Mouse (Mus musculus) liver, embryonic 14.5 days (tissue): ENCODE results near the gene Akr1d1. TPM values are rescaled to one million over a fixed set of nuclear protein-coding genes. Genes with fewer than 3 reads are reported as not detected.

Source experiments
- ATAC-seq: fragments of 200-750 bp; cut with Nextera tagmentation; 2 replicates; pipeline ENCODE4 v1.8.0; 2017; ENCODE audit warnings: moderate number of reproducible peaks, mild to moderate bottlenecking, moderate library complexity; ENCODE audit not compliant: insufficient read depth
- DNase-seq, 3 experiments: peaks; one replicate each; pipeline ENCODE4 v3.0.0-alpha.2; 2012 to 2013; ENCODE audit warnings: low read depth in 3 of 3, low spot score in 3 of 3
- H3K27ac ChIP-seq: fragments of 300-500 bp; sonication (generic); 2 replicates; pipeline ENCODE4 v1.5.1; 2014; ENCODE audit warnings: moderate library complexity, mild to moderate bottlenecking, control low read depth, inconsistent platforms
- H3K27me3 ChIP-seq: fragments of 300-500 bp; sonication (generic); 2 replicates; pipeline ENCODE4 v1.6.1; 2014; ENCODE audit warnings: mild to moderate bottlenecking, low read length, moderate library complexity; ENCODE audit not compliant: control insufficient read depth, insufficient read depth
- H3K36me3 ChIP-seq: fragments of 300-500 bp; sonication (generic); replicated peaks from 2 replicates; pipeline ENCODE4 v1.6.1; 2014; ENCODE audit warnings: low read depth; ENCODE audit not compliant: control insufficient read depth, insufficient read depth
- H3K4me1 ChIP-seq, 2 experiments: fragments of 200-500 bp in 1 of 2; fragments of 300-500 bp in 1 of 2; sonication (generic) in 1 of 2; replicated peaks; 2 replicates each; pipeline ENCODE4 v1.6.1; 2012 to 2014; ENCODE audit warnings: antibody characterized with exemption in 1 of 2, inconsistent platforms in 1 of 2, low read length in 1 of 2; ENCODE audit not compliant: control insufficient read depth in 2 of 2, insufficient read depth in 2 of 2
- H3K4me2 ChIP-seq: fragments of 300-500 bp; sonication (generic); 2 replicates; pipeline ENCODE4 v1.6.1; 2014; ENCODE audit warnings: low read depth, mild to moderate bottlenecking, control low read depth, moderate library complexity
- H3K4me3 ChIP-seq, 2 experiments: fragments of 200-500 bp in 1 of 2; fragments of 300-500 bp in 1 of 2; sonication (generic) in 1 of 2; 2 replicates each; pipeline ENCODE4 v1.5.1; 2012 to 2014; ENCODE audit warnings: low read depth in 2 of 2, low read length in 2 of 2, mild to moderate bottlenecking in 2 of 2, control low read depth in 1 of 2, inconsistent platforms in 1 of 2, moderate library complexity in 1 of 2; ENCODE audit not compliant: insufficient read depth in 1 of 2
- H3K9ac ChIP-seq: fragments of 300-500 bp; sonication (generic); replicated peaks from 2 replicates; pipeline ENCODE4 v1.6.1; 2014; ENCODE audit warnings: mild to moderate bottlenecking, control low read depth, moderate library complexity
- H3K9me3 ChIP-seq: fragments of 300-500 bp; sonication (generic); 2 replicates; pipeline ENCODE4 v1.6.1; 2016; ENCODE audit warnings: low read length, mixed read lengths; ENCODE audit not compliant: control insufficient read depth
- CTCF ChIP-seq: IDR thresholded peaks from 2 replicates; pipeline ENCODE4 v1.5.1; 2016; ENCODE audit warnings: antibody characterized with exemption, low read depth, control low read depth
- EP300 ChIP-seq: IDR thresholded peaks from 2 replicates; pipeline ENCODE4 v1.6.1; 2016; ENCODE audit warnings: antibody characterized with exemption, low read depth
- WGBS: fragments of 180-500 bp; shearing (Covaris S2); extraction: QIAGEN DNeasy Blood & Tissue Kit; methylation state at CpG from one replicate; pipeline ENCODE4 v1.1.7; 2014; ENCODE audit not compliant: insufficient replicate concordance; 5-methylcytosine and 5-hydroxymethylcytosine counted together
- polyA plus RNA-seq, 2 experiments: library from polyadenylated mRNA; depleted of rRNA in 1 of 2; stranded (reverse) in 1 of 2; unstranded in 1 of 2; fragments of >200 nt; fragmentation: Nextera tagmentation in 1 of 2; extraction: Ambion mirVana in 1 of 2; gene quantifications; 2 replicates each; pipeline versions ENCODE4 v1.2.1 to v1.2.3; 2012 to 2014

Akr1d1 gene
- polyA plus RNA-seq, 2 experiments, result 1.7 to 2.5 TPM

DNA sequence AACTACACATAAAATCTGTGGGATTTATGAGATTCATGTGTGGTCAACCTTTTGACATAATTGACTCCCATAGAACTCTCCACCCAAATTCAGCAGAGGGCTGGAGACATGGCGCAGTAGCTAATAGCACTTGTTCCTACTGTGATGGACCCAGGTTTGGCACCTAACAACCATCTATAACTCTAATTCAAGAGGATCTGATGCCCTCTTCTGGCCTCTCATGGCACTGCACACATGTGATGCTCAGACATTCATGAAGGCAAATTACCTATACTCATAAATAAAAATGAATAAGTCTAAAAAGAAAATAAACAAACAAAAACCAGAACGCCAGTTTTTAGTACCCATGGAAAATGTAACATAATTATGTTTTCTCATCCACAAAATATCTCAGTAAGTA, 22.8 kb downstream of the Akr1d1 start:
- Histone ChIP-seq H3K27ac (no peak overlapping the region), H3K9me3 (no peaks in the 10 kb centered on the region), H3K4me1 (no peaks in the 10 kb centered on the region), H3K4me2 (no peak overlapping the region), H3K36me3 (no peaks in the 10 kb centered on the region), H3K27me3 (no peaks in the 10 kb centered on the region), H3K4me3 (no peak overlapping the region), H3K9ac (no peak overlapping the region)
- TF ChIP-seq CTCF (peak; percentile 57), EP300 (no peak)
- DNase-seq, result no peak
- 49% methylated on average over 2 of the region's 2 CpGs for WGBS
- no peak for ATAC-seq

DNA sequence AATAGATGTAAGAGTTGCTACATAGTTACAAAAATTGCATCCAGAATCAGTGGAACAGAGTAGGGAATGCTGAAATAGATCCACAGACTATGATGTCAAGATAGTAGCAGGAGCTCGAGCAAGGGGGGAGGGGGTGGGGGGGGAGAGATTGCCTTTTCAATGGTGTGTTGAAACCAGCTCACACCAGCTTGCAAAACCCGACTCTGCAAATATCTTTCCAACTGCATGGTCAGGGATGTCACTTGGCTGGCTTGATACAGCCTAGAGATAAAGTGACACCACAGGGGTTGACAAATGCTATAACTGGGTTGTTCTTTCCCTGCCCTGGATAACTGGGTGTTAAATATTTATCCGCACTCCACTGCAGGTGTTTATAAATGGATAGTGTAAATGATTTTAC, 24.0 kb downstream of the Akr1d1 start:
- Histone ChIP-seq H3K9ac (no peak overlapping the region), H3K4me1 (no peaks in the 10 kb centered on the region), H3K4me3 (no peak overlapping the region), H3K36me3 (no peaks in the 10 kb centered on the region), H3K27me3 (no peaks in the 10 kb centered on the region), H3K9me3 (no peaks in the 10 kb centered on the region), H3K4me2 (no peak overlapping the region), H3K27ac (no peak overlapping the region)
- TF ChIP-seq CTCF (no peak), EP300 (no peak)
- DNase-seq, result no peak
- WGBS, result 38% methylated on average over 3 of the region's 3 CpGs
- no peak for ATAC-seq

DNA sequence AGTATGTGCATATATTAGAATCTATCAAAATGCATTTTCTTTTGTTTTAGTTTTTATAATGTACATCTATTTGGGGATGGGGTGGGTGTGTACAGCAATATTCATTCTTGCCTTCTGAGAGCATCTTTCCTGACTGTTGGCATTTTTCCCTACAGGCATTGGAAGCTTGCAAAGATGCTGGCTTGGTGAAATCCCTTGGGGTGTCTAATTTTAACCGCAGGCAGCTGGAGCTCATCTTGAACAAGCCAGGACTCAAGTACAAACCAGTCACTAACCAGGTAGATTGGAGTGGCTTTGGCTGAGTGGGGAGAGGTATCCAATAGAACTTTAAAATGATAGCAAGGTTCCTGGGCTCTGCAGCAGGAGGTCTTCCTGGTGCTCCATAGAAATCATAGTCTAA, 24.4 kb downstream of the Akr1d1 start:
- Histone ChIP-seq H3K9ac (no peak overlapping the region), H3K27ac (no peak overlapping the region), H3K36me3 (no peaks in the 10 kb centered on the region), H3K4me1 (no peaks in the 10 kb centered on the region), H3K4me3 (no peak overlapping the region), H3K4me2 (no peak overlapping the region), H3K27me3 (no peaks in the 10 kb centered on the region), H3K9me3 (no peaks in the 10 kb centered on the region)
- no peak for TF ChIP-seq EP300
- TF ChIP-seq CTCF, result no peak
- WGBS, result 69% methylated on average over 1 of the region's 1 CpGs
- ATAC-seq (no peak), DNase-seq (no peak)

DNA sequence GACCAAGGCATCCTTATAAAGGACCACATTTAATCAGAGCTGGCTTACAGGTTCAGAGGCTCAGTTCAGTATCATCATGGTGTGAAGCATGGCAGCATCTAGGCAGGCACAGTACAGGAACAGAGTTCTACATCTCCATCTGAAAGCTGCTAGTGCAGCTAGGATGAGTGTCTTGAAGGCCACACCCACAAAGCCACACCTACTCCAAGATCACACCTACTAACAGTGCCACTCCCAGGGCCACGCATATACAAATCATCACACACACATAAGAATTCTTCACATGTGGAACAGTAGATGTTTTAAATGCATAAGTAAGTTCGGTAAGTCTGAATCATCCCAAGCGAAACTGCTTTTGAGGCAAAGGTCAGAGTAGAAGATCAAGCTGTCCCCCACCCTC, 33.9 kb downstream of the Akr1d1 start:
- H3K9ac ChIP-seq, result no peak overlapping the region
- 66% methylated on average over 3 of the region's 3 CpGs for WGBS
- ATAC-seq (no peak), DNase-seq (no peak)
- TF ChIP-seq CTCF, result no peak
- TF ChIP-seq EP300, result no peak
- H3K27ac ChIP-seq, result no peak overlapping the region
- no peak overlapping the region for H3K4me2 ChIP-seq
- H3K4me1 ChIP-seq, result no peaks in the 10 kb centered on the region
- no peaks in the 10 kb centered on the region for H3K36me3 ChIP-seq
- H3K4me3 ChIP-seq, result no peak overlapping the region
- H3K9me3 ChIP-seq, result no peaks in the 10 kb centered on the region
- no peaks in the 10 kb centered on the region for H3K27me3 ChIP-seq

DNA sequence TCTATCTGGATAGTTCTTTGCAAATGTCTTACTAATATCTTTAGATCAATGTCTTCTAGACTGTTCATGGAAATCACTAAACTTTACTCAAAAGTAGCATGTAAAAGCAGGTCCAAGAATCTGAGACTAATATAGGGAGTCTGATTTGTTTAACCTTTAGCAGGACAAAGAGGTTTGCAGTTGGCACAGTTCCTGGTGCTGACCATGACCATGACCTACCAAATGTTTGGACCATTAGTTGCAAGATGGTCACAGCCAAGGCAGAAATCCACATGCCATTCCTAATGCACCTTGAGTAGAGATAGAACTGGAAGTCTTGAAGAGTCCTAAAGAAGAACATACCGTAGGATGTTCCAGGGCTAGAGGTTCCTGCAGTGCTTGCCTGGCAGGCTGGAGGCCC, 37.4 kb downstream of the Akr1d1 start:
- no peak for ATAC-seq
- H3K36me3 ChIP-seq, result no peaks in the 10 kb centered on the region
- no peaks in the 10 kb centered on the region for H3K27me3 ChIP-seq
- DNase-seq, result no peak
- H3K9ac ChIP-seq, result no peak overlapping the region
- H3K4me2 ChIP-seq, result no peak overlapping the region
- no peaks in the 10 kb centered on the region for H3K9me3 ChIP-seq
- H3K27ac ChIP-seq, result no peak overlapping the region
- TF ChIP-seq CTCF (no peak), EP300 (no peak)
- no peaks in the 10 kb centered on the region for H3K4me1 ChIP-seq
- 58% methylated on average over 1 of the region's 1 CpGs for WGBS
- H3K4me3 ChIP-seq, result no peak overlapping the region

DNA sequence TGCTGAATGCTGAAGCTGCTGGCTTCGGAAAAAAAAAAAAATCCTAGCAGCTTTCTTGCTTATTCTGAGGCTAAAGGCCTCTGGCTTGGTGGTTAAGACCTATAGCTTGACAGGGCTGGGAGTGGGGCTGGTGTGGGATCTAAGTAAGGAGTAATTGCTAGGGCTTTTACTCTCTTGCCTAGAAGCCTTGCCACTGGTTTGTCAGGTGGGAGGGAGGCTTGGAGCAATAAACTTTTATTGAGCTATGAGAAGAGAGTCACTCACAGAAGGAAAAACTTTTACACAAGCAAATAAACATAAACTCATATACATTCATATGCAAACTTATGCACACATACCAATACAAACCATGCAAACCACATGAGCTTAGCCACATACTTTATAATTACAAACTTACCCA, 42.0 kb downstream of the Akr1d1 start:
- H3K36me3 ChIP-seq, result no peaks in the 10 kb centered on the region
- no peaks in the 10 kb centered on the region for H3K9me3 ChIP-seq
- H3K4me1 ChIP-seq, result no peaks in the 10 kb centered on the region
- ATAC-seq (no peak), DNase-seq (no peak)
- H3K4me2 ChIP-seq, result no peak overlapping the region
- no peak overlapping the region for H3K4me3 ChIP-seq
- TF ChIP-seq EP300, result no peak
- no peak overlapping the region for H3K9ac ChIP-seq
- no peak overlapping the region for H3K27ac ChIP-seq
- H3K27me3 ChIP-seq, result no peaks in the 10 kb centered on the region
- 38% methylated on average over 1 of the region's 1 CpGs for WGBS
